In genomic region chr4:149956048-149956447, GRCm38 (mm10) we compare ENCODE assay signal across 15 mouse cellular contexts. TPM values are rescaled to one million over a fixed set of nuclear protein-coding genes. Genes with fewer than 3 reads are reported as not detected.
DNase-seq lines count a peak whose midpoint lies in the region; ATAC-seq and TF ChIP-seq lines count a peak whose summit lies in the region.
"Had no signal": no experiment of that assay in that cellular context is flagged by ENCODE, and none has a peak within 500 bp of the region (broad histone marks: within the 10 kb centered on the region; RNA-seq: fewer than 3 reads in every experiment).

No protein-coding gene starts in this region.

- H3K27me3 ChIP-seq in heart, embryonic 11.5 days (ENCODE audit: control insufficient read depth, insufficient read depth, low read length), result peaks cover 33% of the 10 kb centered on the region
- peaks cover 18% of the 10 kb centered on the region for H3K27me3 ChIP-seq in limb, embryonic 13.5 days
- H3K27me3 ChIP-seq in limb, embryonic 10.5 days (ENCODE audit: low read depth, poor library complexity, severe bottlenecking), result peaks cover 42% of the 10 kb centered on the region
- H3K27me3 ChIP-seq in intestine, postnatal 0 days (replicated peaks; ENCODE audit: control insufficient read depth, insufficient read depth, low read length), result no peaks in the 10 kb centered on the region

- no peak for DNase-seq in heart, adult 18-20 months
- no peak for DNase-seq in limb, embryonic 10.5 days (ENCODE audit: low spot score)
- peak; percentile 49 for DNase-seq in fibroblast of lung, adult 2 months (ENCODE audit: low read depth)
- no peak for DNase-seq in layer of hippocampus, adult 9-10 months (ENCODE audit: low spot score)
- DNase-seq: adrenal gland, postnatal 25 days; cerebellum, postnatal 14 days; liver; right cerebral cortex, postnatal 4 days had no signal

- H3K4me1 ChIP-seq in heart, embryonic 11.5 days (ENCODE audit: control insufficient read depth, insufficient read depth, low read length), result peaks cover 14% of the 10 kb centered on the region
- peaks cover 35% of the 10 kb centered on the region for H3K4me1 ChIP-seq in limb, embryonic 13.5 days
- H3K4me1 ChIP-seq in limb, embryonic 10.5 days, result peaks cover 47% of the 10 kb centered on the region
- peaks cover 12% of the 10 kb centered on the region; the same call in 1 of the 2 replicates for H3K4me1 ChIP-seq in intestine, postnatal 0 days (replicated peaks; ENCODE audit: control insufficient read depth, insufficient read depth, low read length)

- ATAC-seq in heart, embryonic 11.5 days (replicated peaks; ENCODE audit: insufficient number of reproducible peaks, low FRiP score, low TSS enrichment), result no peak
- no peak for ATAC-seq in limb, embryonic 13.5 days (ENCODE audit: low FRiP score, low read depth)
- ATAC-seq in intestine, postnatal 0 days, result no peak
- ATAC-seq: inflammation-experienced regulatory T-cells, adult 6 months had no signal

- peak overlapping the region; percentile 96 for H3K4me2 ChIP-seq in heart, embryonic 11.5 days
- H3K4me2 ChIP-seq in limb, embryonic 13.5 days (replicated peaks), result peak overlapping the region; percentile 97
- H3K4me2 ChIP-seq in intestine, postnatal 0 days (replicated peaks; ENCODE audit: low read depth), result peak overlapping the region; percentile 91

- H3K9me3 ChIP-seq in heart, embryonic 11.5 days (replicated peaks; ENCODE audit: control insufficient read depth, low read length), result no peaks in the 10 kb centered on the region
- no peaks in the 10 kb centered on the region for H3K9me3 ChIP-seq in limb, embryonic 13.5 days
- no peaks in the 10 kb centered on the region for H3K9me3 ChIP-seq in limb, embryonic 10.5 days (replicated peaks)
- no peaks in the 10 kb centered on the region for H3K9me3 ChIP-seq in intestine, postnatal 0 days (ENCODE audit: control insufficient read depth)
- H3K9me3 ChIP-seq: forebrain, embryonic 10.5 days; midbrain, embryonic 12.5 days had no signal

- no peak overlapping the region for H3K4me3 ChIP-seq in heart, embryonic 11.5 days (ENCODE audit: low read depth, low read length)
- H3K4me3 ChIP-seq in limb, embryonic 13.5 days, result no peak overlapping the region
- no peak overlapping the region for H3K4me3 ChIP-seq in limb, embryonic 10.5 days
- H3K4me3 ChIP-seq in intestine, postnatal 0 days (ENCODE audit: low read depth, low read length), result no peak overlapping the region

- no peak overlapping the region for H3K9ac ChIP-seq in heart, embryonic 11.5 days (ENCODE audit: low read depth, low read length)
- H3K9ac ChIP-seq in limb, embryonic 13.5 days, result no peak overlapping the region
- H3K9ac ChIP-seq in intestine, postnatal 0 days (ENCODE audit: low read depth, low read length), result no peak overlapping the region

- WGBS in heart, embryonic 11.5 days (ENCODE audit: insufficient replicate concordance), result 38% methylated on average over 13 of the region's 13 CpGs
- 41% methylated on average over 13 of the region's 13 CpGs for WGBS in limb, embryonic 13.5 days
- 56% methylated on average over 13 of the region's 13 CpGs for WGBS in limb, embryonic 10.5 days
- WGBS in intestine, postnatal 0 days, result 38% methylated on average over 13 of the region's 13 CpGs

- no peaks in the 10 kb centered on the region for H3K36me3 ChIP-seq in heart, embryonic 11.5 days (ENCODE audit: control insufficient read depth, insufficient read depth, low read length)
- 0 out of 2 replicates have a peak, but pooled peaks cover 1% of the 10 kb centered on the region for H3K36me3 ChIP-seq in limb, embryonic 13.5 days
- H3K36me3 ChIP-seq in limb, embryonic 10.5 days, result peaks cover 4% of the 10 kb centered on the region; the same call in 1 of the 2 replicates
- 0 out of 2 replicates have a peak, but pooled peaks cover 7% of the 10 kb centered on the region for H3K36me3 ChIP-seq in intestine, postnatal 0 days (ENCODE audit: control insufficient read depth, insufficient read depth)
- H3K36me3 ChIP-seq: forebrain, embryonic 10.5 days; midbrain, embryonic 12.5 days had no signal

- TF ChIP-seq CTCF in intestine, postnatal 0 days (IDR thresholded peaks at IDR 0.05; ENCODE audit: low read depth), result peak; percentile 31

- no peak overlapping the region for H3K27ac ChIP-seq in heart, embryonic 11.5 days (ENCODE audit: low read depth, low read length)
- no peak overlapping the region for H3K27ac ChIP-seq in limb, embryonic 13.5 days
- H3K27ac ChIP-seq in limb, embryonic 10.5 days, result no peak overlapping the region
- no peak overlapping the region for H3K27ac ChIP-seq in intestine, postnatal 0 days (ENCODE audit: low read depth, low read length)
- H3K27ac ChIP-seq: forebrain, embryonic 10.5 days; midbrain, embryonic 12.5 days had no signal

RNA-seq across cellular contexts. Expression of gene Spsb1, which starts 1.2 kb away (rescaled TPM):
- 4.7 and 5.6 TPM in 2 replicates for polyA plus RNA-seq in heart, embryonic 11.5 days (2014; fragmentation: Nextera tagmentation; extraction: Ambion mirVana)
- total RNA-seq in heart, adult 18-20 months (2021), result 10 to 100 TPM; 34.1 to 41.4 TPM
- polyA plus RNA-seq in limb, embryonic 13.5 days (2015; fragmentation: Nextera tagmentation; extraction: Ambion mirVana), result 18.1 and 22.3 TPM in 2 replicates
- polyA plus RNA-seq in limb, embryonic 10.5 days (2016; fragmentation: Nextera tagmentation; extraction: Ambion mirVana), result 13.7 and 18.8 TPM in 2 replicates
- 26.4 and 26.5 TPM in 2 replicates for polyA plus RNA-seq in intestine, postnatal 0 days (2015; fragmentation: Nextera tagmentation; extraction: Ambion mirVana)
- total RNA-seq: granulocyte monocyte progenitor cell, adult 5-6 weeks had no signal

RNA-seq across cellular contexts. Expression of gene H6pd, which starts 52.8 kb away (rescaled TPM):
- polyA plus RNA-seq in heart, embryonic 11.5 days (2014; fragmentation: Nextera tagmentation; extraction: Ambion mirVana), result 4.8 and 6.2 TPM in 2 replicates
- 10 to 100 TPM; 35.4 to 48.7 TPM for total RNA-seq in heart, adult 18-20 months (2021)
- polyA plus RNA-seq in limb, embryonic 13.5 days (2015; fragmentation: Nextera tagmentation; extraction: Ambion mirVana), result 11.1 and 11.2 TPM in 2 replicates
- 4.5 and 5.6 TPM in 2 replicates for polyA plus RNA-seq in limb, embryonic 10.5 days (2016; fragmentation: Nextera tagmentation; extraction: Ambion mirVana)
- 33.1 and 37.5 TPM in 2 replicates for polyA plus RNA-seq in intestine, postnatal 0 days (2015; fragmentation: Nextera tagmentation; extraction: Ambion mirVana)
